Mouse (Mus musculus): ENCODE measurements around the gene Plekhh3. TPM values are rescaled to one million over a fixed set of nuclear protein-coding genes. Genes with fewer than 3 reads are reported as not detected.

Gene Plekhh3
- total RNA-seq (2014; fragmentation: Nextera tagmentation) (1.4 TPM in 1 of 2 replicates, not detected in the other), total RNA-seq (2017) (0.47 TPM in 1 of 2 replicates, not detected in the other)

DNA sequence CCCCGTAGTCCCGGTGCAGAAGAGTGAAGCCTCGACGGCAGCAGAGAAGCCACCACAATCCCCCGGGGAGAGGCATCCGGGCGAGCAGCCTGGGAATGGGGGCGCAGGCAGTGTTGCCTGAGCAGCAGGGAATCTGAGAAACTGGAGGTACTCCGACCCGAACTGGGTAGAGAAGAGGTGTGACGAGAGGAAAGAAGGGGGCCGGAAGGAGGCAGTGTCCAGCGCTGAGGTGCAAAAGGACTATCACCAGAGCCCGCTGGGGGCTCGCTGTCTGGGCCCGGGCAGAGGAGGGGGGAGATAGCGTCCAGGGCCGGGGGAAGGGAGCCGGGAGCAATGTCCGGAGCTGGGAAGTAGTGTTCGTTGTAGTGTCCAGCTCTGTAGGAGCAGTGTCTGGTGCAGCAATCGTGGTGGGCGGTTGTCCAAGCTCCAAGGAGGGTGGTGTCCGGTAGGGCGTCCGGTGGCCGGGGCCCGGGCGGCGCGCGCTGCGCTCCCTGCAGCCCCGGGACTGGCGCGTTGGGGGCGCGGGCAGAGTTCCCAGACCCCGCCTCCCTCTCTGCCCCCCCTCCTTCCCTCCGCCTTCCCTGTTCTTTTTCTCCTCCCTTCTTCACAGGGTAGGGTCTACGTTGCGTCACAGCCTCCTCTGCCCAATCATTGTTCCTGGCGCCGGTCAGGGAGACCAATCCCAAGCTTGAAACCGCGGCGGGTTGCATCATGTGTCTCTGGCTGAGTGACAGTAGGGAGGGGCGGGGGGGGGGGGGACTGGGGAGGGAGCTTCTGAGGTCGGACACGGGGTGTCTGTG is at the start of gene Plekhh3:
Plekhh3 (minus strand) TSS at position 541 of the 800 bp plus-strand sequence.
- peak; percentile 74 for ATAC-seq (replicated peaks; ENCODE audit: poor library complexity, severe bottlenecking)

DNA sequence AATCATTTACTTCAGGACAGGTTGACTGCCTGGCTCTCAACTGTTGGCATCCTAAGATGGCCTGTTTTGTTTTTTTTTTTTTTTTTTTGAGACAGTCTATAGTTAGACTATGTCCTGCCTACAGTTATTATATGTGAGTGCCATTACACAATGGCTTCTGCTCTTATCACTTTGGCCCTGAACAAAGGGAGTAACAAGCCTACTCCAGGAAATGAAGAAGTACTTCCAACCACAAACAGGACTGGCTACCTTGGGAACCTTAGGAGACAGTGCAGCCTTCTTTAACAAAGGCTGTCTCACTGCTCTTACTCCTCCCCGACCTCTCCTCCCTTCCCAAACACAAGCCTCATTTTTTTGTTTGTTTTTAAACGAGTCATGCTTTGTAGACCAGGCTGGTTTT is 49.7 kb upstream of the Plekhh3 start:
- ATAC-seq (replicated peaks; ENCODE audit: poor library complexity, severe bottlenecking): 0 out of 2 replicates have a peak, but pooled peaks have one; percentile 40

DNA sequence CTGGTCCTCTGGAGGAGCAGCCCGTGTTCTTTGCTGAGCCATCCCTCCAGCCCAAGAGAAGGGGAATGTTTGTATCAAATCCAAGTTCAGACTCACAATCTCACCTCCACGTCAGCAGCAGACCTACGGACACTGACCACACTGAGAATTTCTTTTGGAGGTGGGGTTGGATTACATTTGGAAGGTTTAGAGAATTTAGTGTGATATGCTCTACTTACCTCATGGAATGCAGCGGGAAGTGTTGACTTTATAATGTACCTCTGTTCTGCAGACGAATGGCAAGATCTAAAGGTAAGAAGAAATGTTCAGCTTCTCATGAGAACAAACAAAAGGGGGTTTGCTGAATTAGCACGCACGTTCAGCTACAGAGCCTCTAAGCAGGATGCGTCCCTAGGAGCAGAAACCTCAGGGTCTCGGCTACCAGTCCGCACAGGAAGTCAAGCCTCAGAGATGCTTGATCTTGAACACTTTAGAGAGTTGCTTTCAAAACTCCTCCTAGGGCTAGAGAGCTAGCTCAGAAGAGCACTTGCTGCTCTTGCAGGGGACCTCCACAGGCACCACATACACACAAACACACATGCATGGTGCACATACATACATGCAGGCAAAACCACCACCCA is 47.4 kb upstream of the Plekhh3 start:
- no peak for ATAC-seq (replicated peaks; ENCODE audit: poor library complexity, severe bottlenecking)

DNA sequence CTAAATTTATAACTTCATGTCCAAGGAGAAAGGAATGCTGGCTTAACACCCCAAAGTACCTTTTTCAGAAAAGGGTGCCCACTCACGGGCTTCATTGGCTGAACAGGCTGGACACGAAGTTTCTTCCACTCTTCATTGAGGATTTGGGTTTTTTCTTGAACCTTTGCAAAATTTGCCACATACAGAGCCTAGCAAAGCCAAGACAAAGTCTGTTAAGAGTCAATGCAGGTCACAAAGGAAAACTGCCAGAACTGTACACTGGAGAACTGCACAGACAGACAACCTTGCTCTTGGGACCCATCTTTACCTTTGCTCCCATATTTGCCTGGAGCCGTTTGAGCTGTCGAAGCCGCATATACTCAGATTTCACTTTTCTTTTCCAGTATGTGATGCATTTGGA is 45.8 kb upstream of the Plekhh3 start:
- no peak for ATAC-seq (replicated peaks; ENCODE audit: poor library complexity, severe bottlenecking)

DNA sequence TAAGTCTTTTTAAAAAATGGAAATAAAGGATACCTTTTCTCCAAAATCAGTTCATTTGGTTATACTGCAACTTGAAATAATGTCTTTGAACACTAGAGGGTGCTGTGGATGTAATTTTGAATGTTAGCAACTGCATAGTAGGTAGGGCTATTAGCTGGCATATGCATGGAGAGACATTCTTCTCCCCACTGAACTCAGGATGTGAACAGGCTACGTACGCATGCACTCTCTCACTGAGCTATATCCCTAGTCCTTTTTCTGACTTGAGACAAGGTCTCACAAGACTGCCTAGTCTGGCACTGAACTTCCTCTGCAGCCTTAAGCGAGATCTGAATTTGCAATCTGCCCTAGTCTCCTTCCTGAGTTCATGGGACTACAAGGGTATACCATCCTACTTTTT is 40.8 kb upstream of the Plekhh3 start:
- ATAC-seq (replicated peaks; ENCODE audit: poor library complexity, severe bottlenecking): peak; percentile 46; the same call in 1 of the 2 replicates

DNA sequence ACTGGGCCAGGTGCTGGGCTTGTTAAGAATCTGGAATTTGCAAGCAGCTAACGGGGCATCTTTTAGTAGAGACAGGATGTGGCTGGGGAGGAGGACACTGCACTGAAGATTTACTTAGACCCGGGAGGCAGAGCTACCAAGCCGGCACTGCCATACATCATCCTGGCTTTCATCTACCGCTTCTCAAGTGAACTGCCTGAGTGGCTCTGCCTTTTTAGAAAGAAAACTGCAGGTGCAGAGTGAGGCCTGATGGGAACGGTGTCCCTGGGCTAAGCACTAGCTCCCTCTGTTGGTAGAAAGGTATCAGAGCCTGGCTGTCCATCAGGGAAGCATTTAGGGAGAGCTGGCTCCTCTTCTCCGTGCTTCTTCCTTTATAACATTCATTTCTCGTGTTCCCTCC is 29.8 kb upstream of the Plekhh3 start:
- ATAC-seq (replicated peaks; ENCODE audit: poor library complexity, severe bottlenecking): 0 out of 2 replicates have a peak, but pooled peaks have one; percentile 40

DNA sequence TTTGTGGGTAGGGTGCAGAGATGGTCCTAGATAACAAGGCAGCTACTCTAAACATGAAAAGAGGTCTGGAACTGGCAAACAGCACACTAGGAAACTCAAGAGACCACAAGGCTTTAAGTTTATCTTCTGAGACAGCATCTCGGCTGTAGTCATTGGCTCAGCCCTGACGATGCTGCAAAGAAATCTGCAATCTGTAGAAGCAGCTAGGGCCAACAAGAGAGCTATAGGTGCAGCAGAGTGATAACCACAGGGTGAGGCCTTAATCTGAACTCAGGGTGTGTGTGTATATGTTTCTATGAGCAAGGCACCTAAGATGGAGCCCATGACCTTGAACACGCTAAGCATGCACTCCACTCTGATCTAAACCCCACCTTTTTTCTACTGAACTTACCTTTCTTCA is 28.4 kb upstream of the Plekhh3 start:
- ATAC-seq (replicated peaks; ENCODE audit: poor library complexity, severe bottlenecking): no peak

DNA sequence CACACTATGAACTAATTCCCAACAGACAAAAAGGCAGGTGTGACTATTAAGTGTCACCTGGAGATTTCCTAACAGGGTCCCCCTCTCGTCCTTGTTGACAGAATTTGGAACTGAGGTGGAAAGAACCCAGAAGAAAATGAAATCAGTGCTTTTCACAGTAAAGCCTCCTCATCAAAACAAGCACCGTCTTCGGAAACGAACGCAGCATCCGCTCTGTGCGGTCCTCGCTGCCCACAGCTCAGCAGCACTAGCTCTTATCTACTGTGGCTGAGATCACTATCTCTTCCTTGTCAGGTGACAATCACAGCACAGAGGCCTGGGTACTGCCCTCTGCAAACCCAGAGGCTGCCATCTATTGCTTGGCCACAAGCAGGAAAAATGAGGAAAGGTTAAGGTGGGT is 25.0 kb upstream of the Plekhh3 start:
- no peak for ATAC-seq (replicated peaks; ENCODE audit: poor library complexity, severe bottlenecking)

DNA sequence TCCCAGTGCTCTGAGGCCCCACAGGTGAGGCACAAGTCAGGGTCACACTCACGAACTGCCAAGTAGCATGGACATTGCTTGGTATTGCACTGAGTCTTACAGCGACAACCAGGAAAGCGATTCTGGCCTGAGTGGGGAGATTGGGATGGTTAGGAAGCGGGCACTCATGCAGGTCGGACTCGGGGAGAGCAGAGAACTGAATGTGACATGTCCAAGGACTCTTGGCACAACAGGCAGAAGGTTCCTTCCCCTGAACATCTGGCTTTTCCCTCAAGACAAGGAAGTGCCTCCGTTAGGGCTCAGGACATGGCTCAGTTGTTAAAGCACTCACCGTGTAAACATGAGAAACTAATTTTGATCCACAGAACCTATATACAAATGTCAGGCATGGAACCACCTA is 24.4 kb upstream of the Plekhh3 start:
- no peak for ATAC-seq (replicated peaks; ENCODE audit: poor library complexity, severe bottlenecking)

DNA sequence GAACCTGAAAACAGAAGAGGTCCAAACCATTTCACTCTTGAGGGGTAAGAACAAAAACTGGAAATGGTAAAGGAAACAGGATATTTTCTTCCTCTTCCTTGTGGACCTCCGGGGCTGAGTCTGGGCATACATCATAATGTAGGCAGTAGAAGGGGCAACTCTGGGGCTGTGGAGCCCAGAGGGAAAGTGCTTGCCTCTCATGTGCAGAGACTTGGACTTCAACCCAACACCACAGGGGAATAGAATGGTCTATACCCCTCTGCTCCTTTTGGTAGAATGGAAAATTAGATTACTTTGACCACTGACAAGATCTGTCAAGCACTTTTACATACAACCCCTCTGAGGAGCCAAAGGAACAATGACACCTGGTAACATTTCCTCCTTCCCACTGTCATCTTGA is 23.9 kb upstream of the Plekhh3 start:
- ATAC-seq (replicated peaks; ENCODE audit: poor library complexity, severe bottlenecking): no peak

DNA sequence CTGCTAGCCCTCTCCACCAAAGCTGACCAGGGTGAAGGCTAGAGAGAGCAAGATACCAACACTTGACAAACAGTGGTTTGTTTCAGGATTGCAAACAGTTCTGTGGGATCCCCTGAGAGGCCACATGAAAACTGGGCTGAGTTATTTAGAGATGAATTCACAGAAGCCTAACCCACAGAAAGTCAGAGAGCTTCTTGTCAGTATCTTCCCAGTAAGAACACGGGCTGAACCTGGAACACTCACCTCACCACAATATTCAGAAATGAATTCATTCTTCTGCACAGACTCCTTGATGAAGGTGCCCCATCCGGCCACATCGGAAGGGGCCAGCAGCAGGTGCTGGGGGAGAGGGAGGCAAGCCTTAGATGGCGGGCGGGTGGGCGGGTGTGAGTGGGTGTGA is 23.5 kb upstream of the Plekhh3 start:
- no peak for ATAC-seq (replicated peaks; ENCODE audit: poor library complexity, severe bottlenecking)

DNA sequence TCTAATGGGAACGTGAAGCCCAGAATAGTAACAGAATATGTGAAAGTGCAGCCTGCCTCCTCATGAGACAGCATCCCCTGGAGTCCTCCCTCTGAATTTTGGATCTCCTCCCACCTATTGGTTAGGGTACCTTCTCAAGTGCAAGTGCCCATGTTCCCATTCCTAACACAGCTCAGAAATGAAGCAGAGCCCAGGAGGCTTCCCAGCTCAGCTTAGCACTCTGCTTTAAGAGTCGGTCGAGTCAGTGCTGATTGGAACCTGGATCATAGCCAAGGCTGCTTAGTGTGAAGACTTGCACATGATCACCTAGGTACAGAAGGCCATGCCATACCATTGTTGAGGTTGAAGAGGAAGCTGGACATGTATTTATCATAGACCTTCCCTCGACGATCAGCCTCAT is 23.0 kb upstream of the Plekhh3 start:
- no peak for ATAC-seq (replicated peaks; ENCODE audit: poor library complexity, severe bottlenecking)

DNA sequence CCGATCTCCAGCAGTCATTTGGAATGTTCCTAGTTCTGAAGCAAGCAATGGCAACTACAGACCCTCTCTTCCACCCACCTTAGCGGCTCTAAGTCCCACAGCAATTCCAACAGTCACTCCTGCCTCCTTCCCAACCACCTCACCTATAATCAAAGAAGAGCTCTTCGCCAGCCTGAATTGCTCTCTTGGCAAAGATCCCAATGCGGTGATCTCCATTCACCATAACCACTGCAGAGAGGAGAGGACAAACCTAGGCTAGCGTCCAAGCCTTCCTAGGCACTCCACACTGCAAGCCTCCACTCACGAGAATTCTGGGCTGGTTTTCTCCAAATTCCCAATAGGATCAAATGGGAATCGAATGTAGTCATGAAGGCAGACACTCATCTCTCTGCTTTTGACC is 21.9 kb upstream of the Plekhh3 start:
- no peak for ATAC-seq (replicated peaks; ENCODE audit: poor library complexity, severe bottlenecking)

DNA sequence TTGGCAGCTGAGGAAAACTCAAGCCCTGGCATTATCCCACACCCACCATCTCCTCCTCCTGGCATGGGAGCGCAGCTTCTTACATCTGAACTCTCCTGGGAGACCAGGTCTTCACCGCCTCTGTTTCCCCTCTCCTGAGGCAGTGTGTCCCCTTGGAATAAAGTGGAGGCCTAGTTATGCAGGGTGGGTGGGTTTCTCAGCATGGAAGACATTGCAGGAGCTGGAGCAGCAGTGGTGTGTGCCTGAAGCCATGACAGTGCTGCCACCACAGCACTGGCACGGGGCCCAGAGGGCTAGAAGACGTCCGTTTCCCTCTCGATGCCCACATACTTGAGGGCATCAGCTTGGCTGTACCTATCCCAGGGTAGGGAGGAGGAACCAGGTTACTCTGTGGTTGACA is 21.5 kb upstream of the Plekhh3 start:
- no peak for ATAC-seq (replicated peaks; ENCODE audit: poor library complexity, severe bottlenecking)

DNA sequence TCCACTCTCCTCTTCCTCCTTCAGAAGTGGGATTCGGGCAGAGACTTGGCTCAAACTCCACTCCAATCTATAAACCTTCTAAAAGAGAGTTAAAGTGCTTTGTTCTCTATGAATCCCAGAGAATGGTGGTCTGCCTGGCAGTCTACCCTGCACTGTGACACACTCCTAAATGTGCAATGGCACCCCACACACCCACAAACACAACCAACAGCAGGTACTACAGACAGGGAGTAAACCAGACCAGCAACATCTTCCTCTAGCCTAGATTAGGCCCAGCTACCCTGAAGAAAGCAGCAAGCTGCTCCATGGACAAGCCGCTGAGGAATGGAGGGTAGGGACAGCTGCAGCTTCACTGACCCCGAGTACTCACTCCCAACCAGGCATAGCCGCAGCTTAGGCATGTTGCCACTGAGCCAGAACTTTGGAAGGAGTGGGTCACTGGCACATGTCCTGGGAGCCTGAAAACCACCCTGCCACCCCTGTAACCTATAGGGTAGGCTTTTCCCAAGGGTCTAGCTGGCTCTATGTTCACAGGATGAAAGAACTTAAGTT is 20.8 kb upstream of the Plekhh3 start:
- no peak for ATAC-seq (replicated peaks; ENCODE audit: poor library complexity, severe bottlenecking)

DNA sequence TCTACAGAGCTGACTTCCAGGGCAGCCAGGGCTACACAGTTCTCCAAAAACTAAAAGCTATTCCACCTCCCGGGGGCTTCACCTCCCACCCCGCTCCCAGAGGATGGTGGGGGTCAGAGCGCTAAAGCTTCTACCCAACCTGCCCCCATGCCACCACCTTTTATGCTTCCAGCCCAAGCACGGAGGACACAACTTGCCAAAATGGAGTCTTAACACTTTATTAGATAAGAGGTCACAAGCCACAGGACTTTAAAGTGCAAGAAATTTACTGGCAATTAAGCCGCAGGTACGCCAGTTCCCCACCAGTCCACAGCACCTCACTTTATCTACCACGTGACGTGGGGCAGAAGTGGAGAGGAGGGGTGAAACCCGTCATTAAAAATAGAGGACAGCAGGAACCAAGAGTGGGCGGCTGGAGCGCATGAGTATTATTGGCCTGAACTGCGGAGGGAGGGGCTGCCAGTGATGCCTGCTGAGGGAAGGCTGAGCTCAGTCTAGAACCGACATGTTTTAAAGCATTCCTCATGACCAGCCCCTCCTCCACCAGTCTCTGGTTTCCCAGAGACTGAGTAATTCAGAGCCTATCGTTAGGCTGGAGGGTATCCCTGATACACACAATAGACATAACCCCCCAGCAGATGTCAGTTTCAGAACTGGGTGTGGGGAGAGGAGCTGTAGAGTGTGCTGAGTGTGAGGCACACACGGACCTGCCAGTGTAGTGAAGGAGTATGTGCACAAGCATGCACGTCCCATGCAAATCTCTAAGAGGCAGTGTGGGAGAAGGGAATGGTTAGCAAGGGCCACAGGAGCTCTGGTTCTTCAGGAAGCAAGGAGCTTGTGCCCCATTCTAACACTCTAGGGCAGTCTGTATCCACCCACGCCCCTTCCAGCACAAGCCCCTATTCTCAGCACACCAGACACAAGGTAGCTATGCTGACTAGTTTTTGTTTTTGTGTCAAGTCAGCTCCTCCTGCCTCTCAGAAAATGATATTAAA is 20.1 kb upstream of the Plekhh3 start:
- ATAC-seq (replicated peaks; ENCODE audit: poor library complexity, severe bottlenecking): no peak

DNA sequence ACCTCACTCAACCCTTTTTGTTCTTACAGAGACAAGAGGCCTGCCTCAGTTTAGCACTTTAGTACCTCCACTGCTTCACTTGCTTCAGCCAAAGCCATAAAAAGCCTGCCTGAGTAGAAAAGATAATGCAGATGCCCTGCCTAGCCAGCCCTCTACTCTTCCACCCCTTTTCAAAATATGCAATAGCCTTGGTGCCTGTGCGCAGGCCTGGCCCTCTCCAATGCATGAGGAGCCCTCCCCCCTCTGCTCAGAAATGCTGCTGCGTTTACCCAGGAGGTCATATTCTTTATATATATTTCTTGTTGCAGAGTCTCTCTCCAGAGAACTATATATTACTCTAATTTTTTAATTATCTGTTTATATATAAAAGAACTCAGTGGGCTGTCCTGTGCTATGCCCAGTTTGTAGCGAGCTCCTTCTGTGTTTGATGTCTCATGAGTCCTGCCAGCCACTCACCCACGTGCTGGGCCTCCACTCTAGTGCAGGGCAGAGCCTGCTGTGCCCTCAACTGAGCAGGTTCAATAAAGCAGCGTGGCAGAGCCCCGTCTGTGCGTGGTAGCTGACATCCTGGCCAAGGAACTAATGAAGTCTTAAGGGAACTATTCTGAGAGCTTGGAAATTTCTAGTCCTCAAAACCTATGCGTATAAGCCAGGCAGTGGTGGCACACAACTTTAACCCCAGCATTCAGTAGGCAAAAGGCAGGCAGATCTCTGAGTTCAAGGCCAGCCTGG is 19.2 kb upstream of the Plekhh3 start:
- ATAC-seq (replicated peaks; ENCODE audit: poor library complexity, severe bottlenecking): no peak

DNA sequence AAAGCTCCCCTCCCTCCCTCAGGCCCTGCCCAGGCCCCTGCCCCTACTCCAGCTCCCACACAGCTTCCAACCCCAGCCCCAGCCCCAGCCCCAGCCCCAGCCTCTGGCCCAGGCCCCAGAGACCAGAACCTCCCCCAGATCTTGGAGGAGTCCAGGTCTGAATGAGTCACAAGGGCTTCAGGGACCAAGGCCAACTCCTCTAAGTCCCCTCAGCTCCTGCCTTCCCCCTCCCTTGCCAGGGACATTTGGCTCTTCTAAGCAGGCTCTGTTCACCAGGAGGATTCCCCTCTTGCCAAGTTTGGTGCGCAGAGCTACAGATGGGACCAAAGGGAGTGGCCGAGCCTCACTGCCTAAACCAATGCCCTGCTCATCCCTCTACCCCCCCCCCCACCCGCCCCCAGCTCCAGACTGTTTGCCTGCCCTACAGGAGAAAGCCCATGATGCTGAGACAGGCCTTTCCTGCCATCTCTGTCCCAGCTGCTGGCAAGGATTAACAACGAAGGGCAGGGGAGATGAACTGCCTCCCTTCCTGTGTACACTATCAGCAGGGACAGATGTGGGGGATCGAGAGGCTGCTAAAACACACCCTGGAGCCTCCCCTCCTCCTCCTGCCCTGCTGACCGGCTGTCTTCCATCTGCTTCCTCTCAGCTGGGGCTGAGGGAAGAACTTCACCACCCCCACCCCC is 18.5 kb upstream of the Plekhh3 start:
- no peak for ATAC-seq (replicated peaks; ENCODE audit: poor library complexity, severe bottlenecking)

DNA sequence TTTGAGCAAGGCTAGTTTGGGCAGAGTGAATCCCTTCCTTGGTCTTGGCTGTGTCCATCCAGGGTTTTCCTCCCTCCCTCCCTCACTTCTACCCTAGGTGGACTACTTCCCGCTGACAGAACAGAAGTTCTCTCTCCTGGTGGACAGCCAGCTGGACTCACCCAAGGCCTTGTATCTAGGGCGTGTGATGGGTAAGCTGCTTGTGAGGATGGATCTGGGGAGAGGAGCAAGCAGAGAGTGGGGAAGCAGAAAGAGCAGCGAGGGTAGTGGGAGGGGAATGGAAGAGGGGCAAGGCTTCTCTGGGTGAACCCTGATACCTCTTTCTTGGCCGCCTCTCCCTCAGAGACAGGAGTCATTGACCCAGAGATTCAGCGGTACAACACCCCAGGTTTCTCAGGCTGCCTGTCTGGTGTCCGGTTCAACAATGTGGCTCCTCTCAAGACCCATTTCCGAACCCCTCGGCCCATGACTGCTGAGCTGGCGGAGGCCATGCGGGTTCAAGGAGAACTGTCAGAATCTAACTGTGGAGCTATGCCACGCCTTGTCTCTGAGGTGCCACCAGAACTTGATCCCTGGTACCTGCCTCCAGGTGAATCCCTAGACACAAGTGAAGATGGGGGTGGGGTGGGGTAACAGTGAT is 17.1 kb upstream of the Plekhh3 start:
- no peak for ATAC-seq (replicated peaks; ENCODE audit: poor library complexity, severe bottlenecking)
